Mouse (Mus musculus) heart, embryonic 11.5 days (tissue): Measurements from ENCODE around the gene Gipc2. TPM values are rescaled to one million over a fixed set of nuclear protein-coding genes. Genes with fewer than 3 reads are reported as not detected.

Experiments
- ATAC-seq: fragments of 200-750 bp; cut with Nextera tagmentation; replicated peaks from 2 replicates; pipeline ENCODE4 v1.8.0; 2017; ENCODE audit warnings: moderate library complexity; ENCODE audit not compliant: insufficient number of reproducible peaks, low FRiP score, low TSS enrichment
- H3K27ac ChIP-seq: fragments of 300-500 bp; sonication (generic); 2 replicates; pipeline ENCODE4 v1.5.1; 2014; ENCODE audit warnings: mild to moderate bottlenecking, low read depth, low read length
- H3K27me3 ChIP-seq: fragments of 300-500 bp; sonication (generic); 2 replicates; pipeline ENCODE4 v1.6.1; 2014; ENCODE audit warnings: mild to moderate bottlenecking, low read length, mixed read lengths; ENCODE audit not compliant: control insufficient read depth, insufficient read depth
- H3K36me3 ChIP-seq: fragments of 300-500 bp; sonication (generic); 2 replicates; pipeline ENCODE4 v1.6.1; 2014; ENCODE audit warnings: mild to moderate bottlenecking, low read length, moderate library complexity, mixed read lengths; ENCODE audit not compliant: control insufficient read depth, insufficient read depth
- H3K4me1 ChIP-seq: fragments of 300-500 bp; sonication (generic); 2 replicates; pipeline ENCODE4 v1.6.1; 2014; ENCODE audit warnings: low read length; ENCODE audit not compliant: control insufficient read depth, insufficient read depth
- H3K4me2 ChIP-seq: fragments of 300-500 bp; sonication (generic); 2 replicates; pipeline ENCODE4 v1.6.1; 2014; ENCODE audit warnings: mild to moderate bottlenecking, moderate library complexity
- H3K4me3 ChIP-seq: fragments of 300-500 bp; sonication (generic); 2 replicates; pipeline ENCODE4 v1.5.1; 2014; ENCODE audit warnings: low read depth, low read length
- H3K9ac ChIP-seq: fragments of 300-500 bp; sonication (generic); 2 replicates; pipeline ENCODE4 v1.6.1; 2014; ENCODE audit warnings: mild to moderate bottlenecking, low read depth, low read length, moderate library complexity
- H3K9me3 ChIP-seq: fragments of 300-500 bp; sonication (generic); replicated peaks from 2 replicates; pipeline ENCODE4 v1.6.1; 2016; ENCODE audit warnings: low read length; ENCODE audit not compliant: control insufficient read depth
- WGBS: fragments of 180-500 bp; shearing (Covaris S2); extraction: QIAGEN DNeasy Blood & Tissue Kit; methylation state at CpG from one replicate; pipeline ENCODE4 v1.1.7; 2014; ENCODE audit not compliant: insufficient replicate concordance; 5-methylcytosine and 5-hydroxymethylcytosine counted together
- polyA plus RNA-seq: library from polyadenylated mRNA; unstranded; fragments of >200 nt; fragmentation: Nextera tagmentation; extraction: Ambion mirVana; gene quantifications from 2 replicates; pipeline ENCODE4 v1.2.1, GENCODE M21; 2014

The Gipc2 gene
- polyA plus RNA-seq, 1 experiment from 2014 or later, result 4.4 TPM

DNA sequence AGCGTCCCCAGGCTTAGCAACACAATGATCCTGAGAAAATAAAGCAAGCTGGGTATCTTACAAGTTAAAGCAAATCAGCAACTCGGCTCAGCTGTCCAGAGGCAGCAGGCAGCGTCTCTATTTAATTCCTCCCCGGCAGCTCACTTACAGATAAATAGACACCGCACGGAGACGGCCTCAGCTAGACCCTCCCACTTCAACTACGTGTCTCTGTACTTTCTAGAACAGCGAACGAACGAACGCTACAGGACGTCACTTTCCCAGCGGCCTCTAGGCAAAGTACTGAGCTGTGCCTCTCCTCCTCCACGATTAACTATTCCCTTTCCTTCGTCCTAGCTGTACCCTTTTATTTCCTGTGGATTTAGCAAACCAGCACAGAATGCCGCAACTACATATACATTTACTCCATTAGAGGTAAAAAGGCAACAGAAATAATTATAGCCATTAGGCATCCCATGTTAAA is 27.6 kb upstream of the Gipc2 start:
- 1% methylated on average over 17 of the region's 17 CpGs for WGBS
- ATAC-seq, result peak; percentile 91
- H3K9ac ChIP-seq, result peak overlapping the region; percentile 85
- H3K27me3 ChIP-seq, result no peaks in the 10 kb centered on the region
- H3K36me3 ChIP-seq, result no peaks in the 10 kb centered on the region
- peak overlapping the region; percentile 92 for H3K27ac ChIP-seq
- H3K4me3 ChIP-seq, result peak overlapping the region; percentile 51
- H3K4me1 ChIP-seq, result peaks cover 17% of the 10 kb centered on the region
- H3K9me3 ChIP-seq, result no peaks in the 10 kb centered on the region
- peak overlapping the region; percentile 54 for H3K4me2 ChIP-seq

DNA sequence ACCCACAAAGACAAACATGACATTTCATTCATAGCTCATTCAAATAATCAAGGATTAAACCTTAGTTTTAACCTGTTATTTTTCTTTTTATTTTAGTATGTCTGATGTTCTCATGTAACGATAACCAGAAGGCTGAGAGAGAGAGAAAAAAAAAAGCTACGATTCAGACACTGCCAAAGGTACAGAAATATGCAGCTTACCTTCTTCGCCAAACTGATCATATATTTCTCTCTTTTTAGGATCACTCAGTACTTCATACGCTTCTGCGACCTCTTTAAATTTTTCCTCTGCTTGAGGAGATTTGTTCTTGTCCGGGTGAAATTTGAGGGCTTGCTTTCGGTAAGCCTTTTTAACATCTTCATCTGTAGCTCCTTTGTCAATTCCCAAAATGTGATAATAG is 27.1 kb upstream of the Gipc2 start:
- WGBS, result 5% methylated on average over 7 of the region's 7 CpGs
- Histone ChIP-seq H3K27me3 (no peaks in the 10 kb centered on the region), H3K36me3 (no peaks in the 10 kb centered on the region), H3K4me3 (peak overlapping the region; percentile 51), H3K27ac (peak overlapping the region; percentile 92), H3K4me1 (peaks cover 19% of the 10 kb centered on the region), H3K9me3 (no peaks in the 10 kb centered on the region), H3K9ac (peak overlapping the region; percentile 85), H3K4me2 (peak overlapping the region; percentile 54)
- ATAC-seq, result no peak

DNA sequence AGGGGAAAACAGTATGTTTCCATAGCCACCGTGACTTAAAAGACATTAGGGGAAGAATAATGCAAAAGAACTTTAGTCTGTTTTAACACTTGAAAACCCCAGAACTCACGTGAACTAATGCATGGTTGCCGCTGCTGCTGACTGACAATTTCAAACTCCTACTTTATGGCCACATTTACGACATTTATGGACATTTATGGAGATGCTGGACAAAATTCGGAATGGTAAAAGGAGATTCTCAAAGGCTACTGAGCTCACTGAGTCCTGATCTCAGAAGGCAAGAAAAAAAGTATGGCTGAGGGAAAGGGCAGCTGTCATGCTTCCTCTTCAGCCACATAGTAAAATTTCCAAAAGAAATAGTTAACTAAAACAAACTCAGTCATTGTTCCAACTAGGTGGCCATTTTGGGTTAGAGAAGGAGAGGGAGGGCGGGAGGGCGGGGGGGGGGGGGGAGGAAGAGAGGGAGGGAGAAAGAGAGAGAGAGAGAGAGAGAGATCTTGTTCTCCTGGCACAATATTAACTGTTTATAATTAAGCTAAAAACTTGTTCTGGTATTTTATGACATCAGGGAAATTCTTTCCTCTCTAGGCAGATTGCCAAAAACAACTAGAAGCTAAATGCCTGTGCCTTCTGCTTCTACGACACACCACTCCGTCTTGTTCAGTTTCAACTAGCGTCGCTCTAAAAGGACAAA is 26.4 kb upstream of the Gipc2 start:
- Histone ChIP-seq H3K36me3 (no peaks in the 10 kb centered on the region), H3K4me2 (peak overlapping the region; percentile 83), H3K27ac (peak overlapping the region; percentile 89), H3K4me3 (peak overlapping the region; percentile 51), H3K4me1 (peaks cover 19% of the 10 kb centered on the region), H3K27me3 (no peaks in the 10 kb centered on the region), H3K9me3 (no peaks in the 10 kb centered on the region), H3K9ac (peak overlapping the region; percentile 80)
- 27% methylated on average over 10 of the region's 11 CpGs for WGBS
- ATAC-seq, result no peak

DNA sequence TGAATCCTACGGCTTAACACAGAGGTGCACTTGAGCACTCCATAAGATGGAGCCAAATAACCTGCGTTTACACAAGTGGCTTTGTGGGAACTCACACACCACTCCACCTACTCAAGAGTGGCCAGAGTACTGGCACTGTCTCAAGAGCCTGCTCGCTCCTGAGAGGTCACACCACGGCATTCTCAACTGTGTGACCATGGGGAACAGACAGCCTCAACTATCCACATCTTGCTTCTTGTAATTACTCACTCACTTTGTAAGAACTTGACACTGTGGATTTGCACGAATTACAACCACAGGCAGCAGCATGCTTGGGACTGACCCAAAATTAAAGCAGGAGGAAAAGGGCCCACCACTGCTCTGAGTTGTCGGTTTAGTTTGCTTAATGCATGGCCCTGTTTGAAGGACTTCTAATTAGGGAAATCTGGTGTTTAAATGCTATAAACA is 25.8 kb upstream of the Gipc2 start:
- Histone ChIP-seq H3K4me1 (peaks cover 20% of the 10 kb centered on the region), H3K4me2 (peak overlapping the region; percentile 83), H3K9ac (peak overlapping the region; percentile 80), H3K27me3 (no peaks in the 10 kb centered on the region), H3K27ac (peak overlapping the region; percentile 89), H3K4me3 (peak overlapping the region; percentile 51), H3K9me3 (no peaks in the 10 kb centered on the region), H3K36me3 (no peaks in the 10 kb centered on the region)
- peak; percentile 71 for ATAC-seq
- 9% methylated on average over 6 of the region's 6 CpGs for WGBS

DNA sequence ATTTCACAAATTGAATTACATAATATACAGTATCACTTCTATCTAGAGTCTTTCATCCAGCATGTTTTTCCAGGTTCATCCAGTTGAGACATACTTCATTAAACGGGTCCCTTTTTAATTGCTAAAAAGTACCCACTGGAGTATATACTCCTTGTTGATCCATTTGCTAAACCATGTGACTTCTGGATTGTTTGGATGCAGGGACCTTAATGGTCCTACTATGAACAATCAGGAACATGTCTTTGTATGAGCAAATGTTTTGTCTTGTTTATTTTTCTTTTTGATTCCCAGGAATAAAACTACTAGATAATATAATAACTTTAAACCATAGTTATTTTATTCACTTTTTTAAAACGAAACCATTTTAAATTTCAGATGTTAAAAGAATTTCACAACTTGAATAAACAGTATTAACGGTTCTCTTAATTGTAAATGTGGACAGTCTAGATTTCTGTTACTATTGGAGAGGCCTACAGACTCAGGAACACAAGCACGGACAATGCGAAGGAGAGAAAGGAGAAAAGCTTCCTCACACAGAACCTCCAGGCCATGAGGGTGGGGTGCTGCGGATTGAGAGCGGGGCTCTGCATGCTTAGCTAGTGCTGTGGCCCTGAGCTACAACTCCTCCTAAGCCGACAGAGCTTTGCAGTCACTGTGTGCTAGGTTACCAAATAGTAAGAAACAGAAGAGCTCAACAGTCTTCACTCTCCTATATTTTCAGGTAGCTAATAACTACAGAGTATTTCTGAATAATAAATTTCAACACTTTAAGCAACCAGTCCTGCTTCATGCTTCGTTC is 24.8 kb upstream of the Gipc2 start:
- peak overlapping the region; percentile 51 for H3K4me3 ChIP-seq
- no peaks in the 10 kb centered on the region for H3K36me3 ChIP-seq
- ATAC-seq, result no peak
- H3K9ac ChIP-seq, result peak overlapping the region; percentile 66
- peak overlapping the region; percentile 83 for H3K4me2 ChIP-seq
- H3K9me3 ChIP-seq, result no peaks in the 10 kb centered on the region
- H3K4me1 ChIP-seq, result peaks cover 24% of the 10 kb centered on the region
- no peak overlapping the region for H3K27ac ChIP-seq
- WGBS, result 64% methylated on average over 9 of the region's 9 CpGs
- H3K27me3 ChIP-seq, result no peaks in the 10 kb centered on the region

DNA sequence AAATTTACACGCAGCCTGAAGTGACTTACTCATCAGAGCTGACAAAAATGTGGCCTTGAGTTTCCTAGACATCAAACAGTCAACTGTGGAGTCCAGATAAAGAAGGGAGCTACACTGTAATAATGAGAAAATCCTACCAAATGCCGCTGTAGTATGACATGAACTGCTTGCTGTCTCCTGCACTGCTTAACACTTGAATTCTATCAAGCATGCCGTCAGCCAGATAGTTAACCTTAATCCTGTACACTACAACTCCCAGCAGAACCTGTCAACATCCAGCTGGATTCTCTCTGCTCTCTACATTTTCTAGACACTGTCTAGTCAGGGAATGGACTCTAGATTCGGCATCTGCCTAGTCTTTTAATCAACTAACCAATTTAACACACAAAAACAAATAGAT is 23.3 kb upstream of the Gipc2 start:
- Histone ChIP-seq H3K36me3 (peaks cover 4% of the 10 kb centered on the region; the same call in 1 of the 2 replicates), H3K9ac (peak overlapping the region; percentile 2; the same call in 1 of the 2 replicates), H3K4me3 (no peak overlapping the region), H3K4me1 (peaks cover 24% of the 10 kb centered on the region), H3K27ac (peak overlapping the region; percentile 46; the same call in 1 of the 2 replicates), H3K4me2 (peak overlapping the region; percentile 51), H3K27me3 (no peaks in the 10 kb centered on the region), H3K9me3 (no peaks in the 10 kb centered on the region)
- ATAC-seq, result no peak
- WGBS, result 23% methylated on average over 4 of the region's 4 CpGs

DNA sequence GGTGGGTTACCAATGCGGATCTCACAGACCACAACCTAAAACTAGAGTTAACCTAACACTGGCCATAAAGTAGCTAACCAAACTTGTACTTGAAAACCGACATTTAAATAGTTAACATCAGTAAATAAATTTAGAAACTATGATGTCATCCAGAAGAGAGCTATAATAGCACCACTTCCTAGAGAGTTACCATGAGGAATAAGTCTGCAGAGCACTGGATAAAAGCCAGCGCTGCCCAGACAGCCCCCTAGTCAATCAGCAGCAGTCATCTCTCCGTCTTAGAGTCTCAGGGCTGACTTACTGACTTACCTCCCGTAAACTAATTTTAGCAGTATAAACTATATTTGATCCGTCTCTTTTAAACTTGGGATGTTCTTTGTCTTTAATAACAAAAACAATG is 20.1 kb upstream of the Gipc2 start:
- H3K36me3 ChIP-seq, result peaks cover 4% of the 10 kb centered on the region; the same call in 1 of the 2 replicates
- no peak overlapping the region for H3K27ac ChIP-seq
- H3K4me2 ChIP-seq, result no peak overlapping the region
- H3K27me3 ChIP-seq, result no peaks in the 10 kb centered on the region
- no peak overlapping the region for H3K9ac ChIP-seq
- H3K4me3 ChIP-seq, result no peak overlapping the region
- no peak for ATAC-seq
- no peaks in the 10 kb centered on the region for H3K9me3 ChIP-seq
- WGBS, result 51% methylated on average over 6 of the region's 6 CpGs
- peaks cover 24% of the 10 kb centered on the region for H3K4me1 ChIP-seq

DNA sequence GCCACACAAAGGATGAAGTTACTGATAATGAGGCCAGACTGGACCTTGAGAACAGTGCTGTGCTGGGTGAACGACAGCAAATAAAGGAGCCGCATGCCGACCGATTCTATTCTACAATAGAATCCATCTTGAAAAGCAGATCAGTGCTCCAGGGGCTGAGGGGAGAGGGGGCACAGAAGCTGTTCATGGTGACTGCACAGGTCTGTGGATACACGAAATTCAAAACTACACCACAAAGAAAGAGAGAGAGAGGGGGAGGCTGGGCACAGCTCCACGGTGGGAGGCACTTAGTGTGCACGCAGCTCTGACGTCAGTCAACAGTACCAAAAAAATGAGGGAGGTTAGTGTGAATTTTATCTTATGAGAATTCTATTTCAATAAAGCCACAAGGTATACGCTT is 17.5 kb upstream of the Gipc2 start:
- 92% methylated on average over 9 of the region's 9 CpGs for WGBS
- no peak overlapping the region for H3K4me2 ChIP-seq
- no peak overlapping the region for H3K27ac ChIP-seq
- H3K9ac ChIP-seq, result no peak overlapping the region
- H3K36me3 ChIP-seq, result peaks cover 10% of the 10 kb centered on the region; the same call in 1 of the 2 replicates
- no peak for ATAC-seq
- H3K4me3 ChIP-seq, result no peak overlapping the region
- H3K27me3 ChIP-seq, result no peaks in the 10 kb centered on the region
- H3K9me3 ChIP-seq, result no peaks in the 10 kb centered on the region
- peaks cover 6% of the 10 kb centered on the region for H3K4me1 ChIP-seq
